Mouse (Mus musculus): Measurements from ENCODE around the gene Stx5a.
A peak's percentile ranks its signal among the peaks of the same experiment; 100 is the strongest.

The Stx5a gene

GRCm38 (mm10) chr19:8741243-8741869 is at the start of gene Stx5a:
Gene Stx5a (plus strand): TSS chr19:8741413.
- ATAC-seq (ENCODE audit: insufficient number of reproducible peaks, low FRiP score, low TSS enrichment): peak; percentile 96

GRCm38 (mm10) chr19:8691871-8692539 is 49.2 kb upstream of the Stx5a start:
- no peak for ATAC-seq (ENCODE audit: insufficient number of reproducible peaks, low FRiP score, low TSS enrichment)

GRCm38 (mm10) chr19:8692740-8693139 is 48.5 kb upstream of the Stx5a start:
- no peak for ATAC-seq (ENCODE audit: insufficient number of reproducible peaks, low FRiP score, low TSS enrichment)

- no peak for ATAC-seq (ENCODE audit: insufficient number of reproducible peaks, low FRiP score, low TSS enrichment)
Observed at GRCm38 (mm10) chr19:8695330-8695729, 45.9 kb upstream of the Stx5a start.

GRCm38 (mm10) chr19:8699652-8700051 is 41.6 kb upstream of the Stx5a start:
- ATAC-seq (ENCODE audit: insufficient number of reproducible peaks, low FRiP score, low TSS enrichment): no peak

GRCm38 (mm10) chr19:8702458-8702857 is 38.8 kb upstream of the Stx5a start:
- no peak for ATAC-seq (ENCODE audit: insufficient number of reproducible peaks, low FRiP score, low TSS enrichment)

GRCm38 (mm10) chr19:8703571-8703970 is 37.6 kb upstream of the Stx5a start:
- no peak for ATAC-seq (ENCODE audit: insufficient number of reproducible peaks, low FRiP score, low TSS enrichment)

- no peak for ATAC-seq (ENCODE audit: insufficient number of reproducible peaks, low FRiP score, low TSS enrichment)
Observed at GRCm38 (mm10) chr19:8705026-8705708, 36.0 kb upstream of the Stx5a start.

- ATAC-seq (ENCODE audit: insufficient number of reproducible peaks, low FRiP score, low TSS enrichment): no peak
Observed at GRCm38 (mm10) chr19:8706132-8706667, 35.0 kb upstream of the Stx5a start.

- ATAC-seq (ENCODE audit: insufficient number of reproducible peaks, low FRiP score, low TSS enrichment): no peak
Observed at GRCm38 (mm10) chr19:8706930-8707329, 34.3 kb upstream of the Stx5a start.

GRCm38 (mm10) chr19:8708954-8709353 is 32.3 kb upstream of the Stx5a start:
- no peak for ATAC-seq (ENCODE audit: insufficient number of reproducible peaks, low FRiP score, low TSS enrichment)

- ATAC-seq (ENCODE audit: insufficient number of reproducible peaks, low FRiP score, low TSS enrichment): no peak
Observed at GRCm38 (mm10) chr19:8710057-8710456, 31.2 kb upstream of the Stx5a start.

GRCm38 (mm10) chr19:8711506-8711905 is 29.7 kb upstream of the Stx5a start:
- ATAC-seq (ENCODE audit: insufficient number of reproducible peaks, low FRiP score, low TSS enrichment): no peak

- no peak for ATAC-seq (ENCODE audit: insufficient number of reproducible peaks, low FRiP score, low TSS enrichment)
Observed at GRCm38 (mm10) chr19:8711949-8712869, 29.0 kb upstream of the Stx5a start.

- no peak for ATAC-seq (ENCODE audit: insufficient number of reproducible peaks, low FRiP score, low TSS enrichment)
Observed at GRCm38 (mm10) chr19:8712870-8713305, 28.3 kb upstream of the Stx5a start.

GRCm38 (mm10) chr19:8713306-8713996 is 27.8 kb upstream of the Stx5a start:
- ATAC-seq (ENCODE audit: insufficient number of reproducible peaks, low FRiP score, low TSS enrichment): peak; percentile 84

- no peak for ATAC-seq (ENCODE audit: insufficient number of reproducible peaks, low FRiP score, low TSS enrichment)
Observed at GRCm38 (mm10) chr19:8713997-8714652, 27.1 kb upstream of the Stx5a start.

- no peak for ATAC-seq (ENCODE audit: insufficient number of reproducible peaks, low FRiP score, low TSS enrichment)
Observed at GRCm38 (mm10) chr19:8714653-8715481, 26.3 kb upstream of the Stx5a start.

Data from cerebellum, adult (tissue).